Mouse (Mus musculus) adrenal gland, postnatal 25 days (tissue): ENCODE results near the gene Mgat4d. TPM values are rescaled to one million over a fixed set of nuclear protein-coding genes. Genes with fewer than 3 reads are reported as not detected.
"Not testable (repeated sequence)": the region's sequence is repeated elsewhere in the genome, so short reads cannot be mapped to it uniquely, and the experiment has no call there.

ENCODE experiments used
- DNase-seq: peaks from one replicate; pipeline ENCODE4 v3.0.0; 2021; ENCODE audit warnings: mixed read lengths
- long read RNA-seq: library from polyadenylated mRNA; stranded (forward); transcript quantifications from one replicate; pipeline ENCODE4 v2.0.0, GENCODE M21; 2021
- total RNA-seq: library from RNA; stranded (reverse); gene quantifications from 2 replicates; pipeline ENCODE4 v1.2.3, GENCODE M21; 2021

Mgat4d gene
- total RNA-seq: not detected in 2 replicates
- long read RNA-seq: 0 reads

GRCm38 (mm10) chr8:83348263-83348662 lies at the start of gene Mgat4d:
TSS of gene Mgat4d (plus strand) at chr8:83348471.
- DNase-seq: no peak

- no peak for DNase-seq
Measured at GRCm38 (mm10) chr8:83300135-83300534, 48.1 kb upstream of the Mgat4d start.

GRCm38 (mm10) chr8:83304946-83305345 lies 43.3 kb upstream of the Mgat4d start:
- no peak for DNase-seq

- no peak for DNase-seq
Measured at GRCm38 (mm10) chr8:83309836-83310235, 38.4 kb upstream of the Mgat4d start.

- not testable (repeated sequence) for DNase-seq
Measured at GRCm38 (mm10) chr8:83315084-83315483, 33.2 kb upstream of the Mgat4d start.

- no peak for DNase-seq
Measured at GRCm38 (mm10) chr8:83315691-83316090, 32.6 kb upstream of the Mgat4d start.

- DNase-seq: no peak
Measured at GRCm38 (mm10) chr8:83320543-83320942, 27.7 kb upstream of the Mgat4d start.

GRCm38 (mm10) chr8:83322374-83322773 lies 25.9 kb upstream of the Mgat4d start:
- no peak for DNase-seq

GRCm38 (mm10) chr8:83323056-83323455 lies 25.2 kb upstream of the Mgat4d start:
- no peak for DNase-seq

GRCm38 (mm10) chr8:83327889-83328288 lies 20.4 kb upstream of the Mgat4d start:
- no peak for DNase-seq

GRCm38 (mm10) chr8:83331567-83331898 lies 16.7 kb upstream of the Mgat4d start:
- DNase-seq: peak; percentile 7

GRCm38 (mm10) chr8:83331899-83332697 lies 16.2 kb upstream of the Mgat4d start, which contains the start of gene Elmod2:
TSS of gene Elmod2 (minus strand) at chr8:83332486.
- peak; percentile 99 for DNase-seq

GRCm38 (mm10) chr8:83332864-83333263 lies 15.4 kb upstream of the Mgat4d start:
- DNase-seq: no peak

- DNase-seq: no peak
Measured at GRCm38 (mm10) chr8:83342076-83342475, 6.2 kb upstream of the Mgat4d start.

GRCm38 (mm10) chr8:83342693-83343092 lies 5.6 kb upstream of the Mgat4d start:
- no peak for DNase-seq

GRCm38 (mm10) chr8:83351315-83351714 lies 3.0 kb downstream of the Mgat4d start:
- no peak for DNase-seq

- DNase-seq: no peak
Measured at GRCm38 (mm10) chr8:83363156-83363769, 15.0 kb downstream of the Mgat4d start.

- DNase-seq: no peak
Measured at GRCm38 (mm10) chr8:83377231-83377630, 29.0 kb downstream of the Mgat4d start.

- no peak for DNase-seq
Measured at GRCm38 (mm10) chr8:83380141-83380540, 31.9 kb downstream of the Mgat4d start.

- no peak for DNase-seq
Measured at GRCm38 (mm10) chr8:83381016-83381415, 32.7 kb downstream of the Mgat4d start.

GRCm38 (mm10) chr8:83382850-83383249 lies 34.6 kb downstream of the Mgat4d start:
- DNase-seq: no peak

GRCm38 (mm10) chr8:83389316-83390005 lies 41.2 kb downstream of the Mgat4d start, which contains the start of gene Clgn:
TSS of gene Clgn (plus strand) at chr8:83389867.
- peak; percentile 67 for DNase-seq
